ENCODE assay signal across 15 mouse cellular contexts in the genomic region with DNA sequence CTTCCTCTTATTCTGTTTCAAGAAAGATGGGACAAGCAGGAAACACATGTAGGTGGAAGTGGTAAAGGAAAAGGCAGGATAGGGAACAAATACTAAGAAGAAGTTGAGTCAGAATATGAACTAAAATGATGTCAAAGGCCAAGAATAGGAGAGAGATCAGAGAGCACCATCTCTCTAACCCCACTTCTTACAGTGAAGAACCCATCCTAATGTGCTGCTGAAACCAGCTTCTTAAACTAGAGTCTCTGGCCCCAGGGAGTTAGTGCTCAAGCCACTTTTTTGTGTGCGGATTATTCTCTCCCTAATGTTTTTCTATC.
"Had no signal": no experiment of that assay in that cellular context is flagged by ENCODE, and none has a peak within 500 bp of the region (broad histone marks: within the 10 kb centered on the region; RNA-seq: fewer than 3 reads in every experiment).

No protein-coding gene starts in this region.

- H3K27ac ChIP-seq: limb, embryonic 13.5 days; liver, embryonic 12.5 days; liver, embryonic 15.5 days; midbrain, embryonic 10.5 days; midbrain, embryonic 13.5 days had no signal

- DNase-seq: kidney, postnatal 10 days; kidney, postnatal 4 days; liver; lung, adult 2 months; lung, postnatal 14 days; thymus, adult 2 months; thymus, postnatal 14 days; thymus, postnatal 4 days had no signal

- H3K4me1 ChIP-seq: midbrain, embryonic 10.5 days had no signal

- H3K27me3 ChIP-seq: limb, embryonic 13.5 days; liver, embryonic 12.5 days; liver, embryonic 15.5 days; megakaryocyte, embryonic 14.5 days; midbrain, embryonic 13.5 days had no signal

- H3K4me3 ChIP-seq: limb, embryonic 13.5 days; liver, embryonic 12.5 days; liver, embryonic 15.5 days; megakaryocyte, embryonic 14.5 days; midbrain, embryonic 10.5 days; midbrain, embryonic 13.5 days had no signal

- H3K9me3 ChIP-seq: limb, embryonic 13.5 days; liver, embryonic 12.5 days; liver, embryonic 15.5 days; megakaryocyte, embryonic 14.5 days; midbrain, embryonic 10.5 days; midbrain, embryonic 13.5 days had no signal

- H3K36me3 ChIP-seq: limb, embryonic 13.5 days; liver, embryonic 12.5 days; liver, embryonic 15.5 days; midbrain, embryonic 10.5 days; midbrain, embryonic 13.5 days had no signal

- ATAC-seq: liver, embryonic 12.5 days; midbrain, embryonic 13.5 days; midbrain, embryonic 16.5 days had no signal

- H3K9ac ChIP-seq: limb, embryonic 13.5 days; liver, embryonic 12.5 days; liver, embryonic 15.5 days; midbrain, embryonic 13.5 days had no signal

- H3K4me2 ChIP-seq: limb, embryonic 13.5 days; liver, embryonic 12.5 days; liver, embryonic 15.5 days; midbrain, embryonic 13.5 days had no signal
